Mouse (Mus musculus) cerebellum, adult 11-12 months (tissue): ENCODE measurements around the gene Olfr109.

ENCODE experiments used
- DNase-seq: peaks from one replicate; pipeline ENCODE4 v3.0.0; 2022

Olfr109 gene

DNA sequence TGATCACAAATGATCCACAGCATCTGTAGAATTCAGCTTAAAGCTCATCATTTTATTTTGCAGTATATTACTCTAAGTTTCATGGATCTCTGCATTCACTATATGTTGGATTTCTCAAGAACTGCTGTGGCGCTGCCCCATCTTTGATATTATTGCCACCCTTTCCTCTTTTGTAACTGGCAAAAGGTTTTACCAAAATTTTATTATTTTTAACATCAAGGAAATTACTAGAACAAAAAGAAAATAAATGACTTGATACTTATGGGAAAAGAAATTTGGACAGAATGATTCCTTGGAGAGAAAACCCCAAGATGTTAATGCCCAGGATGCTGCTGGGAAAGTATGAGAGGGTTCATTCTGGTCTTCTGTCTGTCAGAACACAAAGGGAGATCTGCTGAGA is at the start of gene Olfr109:
TSS of gene Olfr109 (plus strand) at position 301 of the 400 bp plus-strand sequence.
- no peak for DNase-seq

DNA sequence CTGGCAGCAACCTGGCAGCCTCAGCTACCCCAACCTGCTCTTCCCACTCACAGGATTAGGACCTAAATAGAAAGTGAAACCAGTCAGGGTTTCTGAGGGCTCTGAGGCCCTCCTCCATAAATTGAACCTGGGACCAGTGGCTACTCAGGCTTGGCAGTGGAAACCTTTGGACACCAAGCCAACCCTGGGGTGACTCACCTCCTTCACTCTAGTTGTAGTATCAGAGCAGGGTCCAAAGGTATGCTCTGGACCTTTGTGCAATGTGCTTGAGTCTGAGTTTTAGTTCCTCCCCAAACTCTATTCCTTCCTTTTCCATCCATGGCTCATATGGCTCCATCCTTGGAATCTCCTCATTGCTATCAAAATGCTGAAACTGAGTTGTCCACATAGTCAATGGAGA is 45.3 kb upstream of the Olfr109 start:
- no peak for DNase-seq

DNA sequence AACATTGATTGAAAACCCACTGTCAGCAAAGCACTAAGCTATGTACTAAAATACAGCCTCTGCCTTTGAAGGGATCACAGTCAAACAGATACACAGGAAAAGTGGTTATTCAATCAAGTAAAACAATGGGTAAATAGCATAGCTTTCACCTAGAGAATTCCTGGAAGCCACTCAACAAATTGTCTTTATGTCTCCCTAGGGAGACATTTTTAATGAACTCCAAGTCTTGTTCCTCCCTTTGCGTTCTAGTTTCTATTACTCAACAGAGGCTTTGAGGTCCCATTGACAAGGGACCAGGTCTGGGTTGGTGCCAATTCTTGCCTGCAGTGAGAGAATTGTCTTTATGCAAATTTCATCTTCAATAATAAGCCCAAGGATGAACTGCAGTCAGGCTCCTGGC is 13.5 kb upstream of the Olfr109 start, which contains the start of gene Olfr108:
TSS of gene Olfr108 (plus strand) at position 301 of the 400 bp plus-strand sequence.
- no peak for DNase-seq

DNA sequence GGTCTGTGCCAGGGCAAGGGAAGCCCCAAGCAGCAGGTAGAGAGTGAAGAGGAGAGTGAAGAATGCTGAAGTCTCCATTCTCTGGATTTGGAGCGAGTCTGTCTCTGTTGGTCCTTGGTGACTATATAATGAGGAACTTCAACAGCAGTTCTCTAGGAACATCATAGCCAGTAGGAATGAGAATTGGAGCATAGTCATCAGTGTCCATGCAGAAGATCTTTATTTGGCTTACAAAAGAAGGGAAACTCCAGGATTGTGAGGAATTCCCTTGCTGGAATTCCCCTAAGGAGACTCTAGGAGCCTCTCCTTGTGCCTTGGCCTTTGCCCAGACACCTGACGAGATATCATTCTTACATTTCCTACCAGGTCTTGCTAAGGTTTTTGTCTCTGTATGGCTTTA is 24.7 kb downstream of the Olfr109 start, which contains the start of gene H2-M2:
TSS of gene H2-M2 (minus strand) at position 101 of the 400 bp plus-strand sequence.
- DNase-seq, result no peak

DNA sequence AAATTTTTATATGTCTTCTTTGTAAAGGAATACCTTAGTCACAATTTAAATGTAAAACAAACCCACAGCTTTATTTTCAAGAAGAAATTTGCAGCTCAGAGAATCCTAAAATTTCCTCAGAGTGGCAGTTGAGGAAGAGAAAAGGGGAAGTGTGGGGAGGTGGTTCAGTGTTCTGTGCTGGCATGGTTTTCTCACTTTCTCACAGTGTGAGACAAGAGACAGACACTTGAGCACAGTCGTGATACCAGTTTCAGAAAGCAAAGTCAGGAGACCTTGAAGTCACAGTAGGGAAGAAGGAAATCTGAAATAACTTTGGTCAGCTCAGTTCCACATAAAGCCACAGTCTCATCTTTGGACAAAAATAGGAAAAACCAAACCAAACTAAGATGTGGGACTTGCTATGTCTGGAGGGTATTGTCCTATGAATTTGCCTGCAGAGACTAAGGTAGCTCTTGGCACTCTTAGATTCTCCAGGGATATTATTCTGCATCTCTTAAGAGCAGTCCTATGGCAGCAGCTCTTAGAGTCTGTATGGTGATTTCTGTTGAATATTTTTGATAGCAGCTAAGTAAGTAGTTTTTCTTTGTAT is 33.3 kb downstream of the Olfr109 start, which contains the start of gene Olfr110:
TSS of gene Olfr110 (plus strand) at position 539 of the 589 bp plus-strand sequence.
- DNase-seq, result no peak

DNA sequence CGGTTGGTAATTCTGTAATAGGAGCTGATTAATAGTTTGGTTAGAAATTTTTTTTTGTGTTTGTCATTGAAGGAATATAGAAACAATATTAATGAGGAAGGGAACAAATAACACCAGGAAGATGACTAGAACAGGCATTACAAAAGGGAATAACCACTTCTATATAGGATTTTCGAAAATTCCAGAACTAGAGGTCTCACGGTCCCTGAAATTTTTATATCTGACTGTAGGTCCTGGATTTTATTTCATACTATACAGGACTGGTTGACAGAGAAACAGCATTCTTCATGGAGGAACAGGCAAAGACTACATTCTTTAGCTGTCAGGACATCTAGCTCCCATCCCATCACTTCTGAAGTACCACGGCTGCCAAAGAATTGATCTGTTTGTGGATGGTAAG is 49.0 kb downstream of the Olfr109 start, which contains the start of gene Olfr111:
TSS of gene Olfr111 (plus strand) at position 301 of the 400 bp plus-strand sequence.
- no peak for DNase-seq
